Mouse (Mus musculus) heart, embryonic 13.5 days (tissue): ENCODE results near the gene Atg10. TPM values are rescaled to one million over a fixed set of nuclear protein-coding genes. Genes with fewer than 3 reads are reported as not detected.

Experiments
- ATAC-seq: fragments of 200-750 bp; cut with Nextera tagmentation; 2 replicates; pipeline ENCODE4 v1.8.0; 2017; ENCODE audit warnings: moderate TSS enrichment; ENCODE audit not compliant: insufficient number of reproducible peaks, low FRiP score, low TSS enrichment; ENCODE audit errors: extremely low read depth
- H3K27ac ChIP-seq: fragments of 300-500 bp; sonication (generic); replicated peaks from 2 replicates; pipeline ENCODE4 v1.5.1; 2015; ENCODE audit warnings: moderate library complexity, mild to moderate bottlenecking, inconsistent platforms
- H3K27me3 ChIP-seq: fragments of 300-500 bp; sonication (generic); replicated peaks from 2 replicates; pipeline ENCODE4 v1.6.1; 2015; ENCODE audit warnings: mild to moderate bottlenecking, inconsistent platforms
- H3K36me3 ChIP-seq: fragments of 300-500 bp; sonication (generic); 2 replicates; pipeline ENCODE4 v1.6.1; 2015; ENCODE audit warnings: mild to moderate bottlenecking, inconsistent platforms
- H3K4me1 ChIP-seq: fragments of 300-500 bp; sonication (generic); 2 replicates; pipeline ENCODE4 v1.6.1; 2015; ENCODE audit warnings: inconsistent platforms
- H3K4me2 ChIP-seq: fragments of 300-500 bp; sonication (generic); 2 replicates; pipeline ENCODE4 v1.6.1; 2015; ENCODE audit warnings: inconsistent platforms, mild to moderate bottlenecking, moderate library complexity
- H3K4me3 ChIP-seq: fragments of 300-500 bp; sonication (generic); 2 replicates; pipeline ENCODE4 v1.5.1; 2015; ENCODE audit warnings: moderate library complexity, mild to moderate bottlenecking, inconsistent platforms
- H3K9ac ChIP-seq: fragments of 300-500 bp; sonication (generic); 2 replicates; pipeline ENCODE4 v1.6.1; 2015; ENCODE audit warnings: inconsistent platforms, mild to moderate bottlenecking, moderate library complexity
- H3K9me3 ChIP-seq: fragments of 300-500 bp; sonication (generic); 2 replicates; pipeline ENCODE4 v1.6.1; 2016; ENCODE audit warnings: inconsistent platforms
- WGBS: fragments of 180-500 bp; shearing (Covaris S2); methylation state at CpG from one replicate; pipeline ENCODE4 v1.1.7; 2015; ENCODE audit warnings: mixed read lengths; 5-methylcytosine and 5-hydroxymethylcytosine counted together
- polyA plus RNA-seq: library from polyadenylated mRNA; unstranded; fragments of >200 nt; fragmentation: Nextera tagmentation; extraction: Ambion mirVana; gene quantifications from 2 replicates; pipeline ENCODE4 v1.2.1, GENCODE M21; 2015

Gene Atg10
- polyA plus RNA-seq, 1 experiment from 2014 or later: 21.6 TPM

GRCm38 (mm10) chr13:91046851-91047250, 176.9 kb downstream of the Atg10 start:
- no peak for ATAC-seq
- 83% methylated on average over 5 of the region's 5 CpGs for WGBS
- H3K4me2 ChIP-seq: no peak overlapping the region
- no peaks in the 10 kb centered on the region for H3K36me3 ChIP-seq
- H3K4me3 ChIP-seq: no peak overlapping the region
- no peaks in the 10 kb centered on the region for H3K4me1 ChIP-seq
- peaks cover 3% of the 10 kb centered on the region for H3K9me3 ChIP-seq
- H3K27ac ChIP-seq: no peak overlapping the region
- H3K9ac ChIP-seq: no peak overlapping the region
- H3K27me3 ChIP-seq: no peaks in the 10 kb centered on the region

- no peak for ATAC-seq
- no peak overlapping the region for H3K4me3 ChIP-seq
- H3K9ac ChIP-seq: no peak overlapping the region
- no peak overlapping the region for H3K27ac ChIP-seq
- H3K4me2 ChIP-seq: no peak overlapping the region
- no peaks in the 10 kb centered on the region for H3K36me3 ChIP-seq
- H3K9me3 ChIP-seq: no peaks in the 10 kb centered on the region
- WGBS: 83% methylated on average over 1 of the region's 1 CpGs
- H3K4me1 ChIP-seq: peaks cover 13% of the 10 kb centered on the region
- H3K27me3 ChIP-seq: no peaks in the 10 kb centered on the region
These were observed 182.5 kb downstream of the Atg10 start for GRCm38 (mm10) chr13:91041236-91041635.

GRCm38 (mm10) chr13:91040421-91040820, 183.3 kb downstream of the Atg10 start:
- Histone ChIP-seq H3K4me2 (no peak overlapping the region), H3K4me1 (peaks cover 13% of the 10 kb centered on the region), H3K9ac (no peak overlapping the region), H3K27me3 (no peaks in the 10 kb centered on the region), H3K4me3 (no peak overlapping the region), H3K27ac (no peak overlapping the region), H3K36me3 (no peaks in the 10 kb centered on the region), H3K9me3 (no peaks in the 10 kb centered on the region)
- ATAC-seq: no peak

GRCm38 (mm10) chr13:91039201-91039807, 184.5 kb downstream of the Atg10 start:
- no peaks in the 10 kb centered on the region for H3K27me3 ChIP-seq
- no peaks in the 10 kb centered on the region for H3K9me3 ChIP-seq
- ATAC-seq: no peak
- no peak overlapping the region for H3K27ac ChIP-seq
- WGBS: 29% methylated on average over 11 of the region's 11 CpGs
- peak overlapping the region; percentile 8; the same call in 1 of the 2 replicates for H3K9ac ChIP-seq
- H3K4me1 ChIP-seq: peaks cover 13% of the 10 kb centered on the region
- H3K4me3 ChIP-seq: peak overlapping the region; percentile 20
- no peaks in the 10 kb centered on the region for H3K36me3 ChIP-seq
- H3K4me2 ChIP-seq: peak overlapping the region; percentile 58

GRCm38 (mm10) chr13:91038636-91039035, 185.1 kb downstream of the Atg10 start:
- WGBS: 59% methylated on average over 5 of the region's 5 CpGs
- no peak overlapping the region for H3K4me3 ChIP-seq
- no peaks in the 10 kb centered on the region for H3K27me3 ChIP-seq
- no peak overlapping the region for H3K27ac ChIP-seq
- no peak for ATAC-seq
- H3K36me3 ChIP-seq: no peaks in the 10 kb centered on the region
- no peaks in the 10 kb centered on the region for H3K9me3 ChIP-seq
- no peak overlapping the region for H3K9ac ChIP-seq
- H3K4me1 ChIP-seq: peaks cover 13% of the 10 kb centered on the region
- H3K4me2 ChIP-seq: no peak overlapping the region

GRCm38 (mm10) chr13:91038034-91038433, 185.7 kb downstream of the Atg10 start:
- Histone ChIP-seq H3K9ac (no peak overlapping the region), H3K4me1 (peaks cover 13% of the 10 kb centered on the region), H3K27ac (no peak overlapping the region), H3K9me3 (no peaks in the 10 kb centered on the region), H3K4me2 (no peak overlapping the region), H3K36me3 (no peaks in the 10 kb centered on the region), H3K4me3 (no peak overlapping the region), H3K27me3 (no peaks in the 10 kb centered on the region)
- no peak for ATAC-seq
- WGBS: 57% methylated on average over 3 of the region's 3 CpGs

- Histone ChIP-seq H3K36me3 (no peaks in the 10 kb centered on the region), H3K4me3 (no peak overlapping the region), H3K4me2 (no peak overlapping the region), H3K4me1 (peaks cover 13% of the 10 kb centered on the region), H3K27ac (no peak overlapping the region), H3K9me3 (no peaks in the 10 kb centered on the region), H3K9ac (no peak overlapping the region), H3K27me3 (no peaks in the 10 kb centered on the region)
- no peak for ATAC-seq
- 87% methylated on average over 6 of the region's 6 CpGs for WGBS
These were observed 186.4 kb downstream of the Atg10 start for GRCm38 (mm10) chr13:91037405-91037804.

- Histone ChIP-seq H3K4me1 (no peaks in the 10 kb centered on the region), H3K9ac (no peak overlapping the region), H3K36me3 (no peaks in the 10 kb centered on the region), H3K4me2 (no peak overlapping the region), H3K27ac (no peak overlapping the region), H3K27me3 (no peaks in the 10 kb centered on the region), H3K4me3 (no peak overlapping the region), H3K9me3 (no peaks in the 10 kb centered on the region)
- ATAC-seq: no peak
- WGBS: 81% methylated on average over 2 of the region's 2 CpGs
These were observed 191.9 kb downstream of the Atg10 start for GRCm38 (mm10) chr13:91031836-91032235.

GRCm38 (mm10) chr13:91023447-91023846, 200.3 kb downstream of the Atg10 start:
- H3K4me3 ChIP-seq: no peak overlapping the region
- H3K9ac ChIP-seq: no peak overlapping the region
- no peak overlapping the region for H3K4me2 ChIP-seq
- no peaks in the 10 kb centered on the region for H3K4me1 ChIP-seq
- no peaks in the 10 kb centered on the region for H3K27me3 ChIP-seq
- no peaks in the 10 kb centered on the region for H3K36me3 ChIP-seq
- H3K27ac ChIP-seq: no peak overlapping the region
- ATAC-seq: no peak
- H3K9me3 ChIP-seq: no peaks in the 10 kb centered on the region
- 74% methylated on average over 9 of the region's 9 CpGs for WGBS

- H3K36me3 ChIP-seq: no peaks in the 10 kb centered on the region
- H3K9ac ChIP-seq: no peak overlapping the region
- no peak overlapping the region for H3K4me3 ChIP-seq
- H3K27me3 ChIP-seq: no peaks in the 10 kb centered on the region
- no peaks in the 10 kb centered on the region for H3K4me1 ChIP-seq
- no peak overlapping the region for H3K27ac ChIP-seq
- ATAC-seq: no peak
- WGBS: 52% methylated on average over 3 of the region's 3 CpGs
- no peak overlapping the region for H3K4me2 ChIP-seq
- no peaks in the 10 kb centered on the region for H3K9me3 ChIP-seq
These were observed 211.9 kb downstream of the Atg10 start for GRCm38 (mm10) chr13:91011851-91012250.

GRCm38 (mm10) chr13:90995034-90995629, 228.6 kb downstream of the Atg10 start:
- H3K4me1 ChIP-seq: no peaks in the 10 kb centered on the region
- no peak overlapping the region for H3K9ac ChIP-seq
- H3K4me2 ChIP-seq: no peak overlapping the region
- ATAC-seq: no peak
- H3K4me3 ChIP-seq: no peak overlapping the region
- 70% methylated on average over 2 of the region's 2 CpGs for WGBS
- no peak overlapping the region for H3K27ac ChIP-seq
- no peaks in the 10 kb centered on the region for H3K9me3 ChIP-seq
- H3K27me3 ChIP-seq: no peaks in the 10 kb centered on the region
- H3K36me3 ChIP-seq: no peaks in the 10 kb centered on the region

GRCm38 (mm10) chr13:90993602-90994001, 230.2 kb downstream of the Atg10 start:
- no peaks in the 10 kb centered on the region for H3K27me3 ChIP-seq
- no peak overlapping the region for H3K4me3 ChIP-seq
- ATAC-seq: no peak
- 76% methylated on average over 13 of the region's 13 CpGs for WGBS
- H3K9ac ChIP-seq: no peak overlapping the region
- H3K36me3 ChIP-seq: no peaks in the 10 kb centered on the region
- H3K4me2 ChIP-seq: no peak overlapping the region
- H3K4me1 ChIP-seq: no peaks in the 10 kb centered on the region
- peaks cover 2% of the 10 kb centered on the region; the same call in 1 of the 2 replicates for H3K9me3 ChIP-seq
- no peak overlapping the region for H3K27ac ChIP-seq
